Mouse (Mus musculus): ENCODE measurements at regions not wholly inside any gene's neighbourhood (a gene's known extent, or its start where the extent isn't known, plus 50 kb on each side); places are given as distances from the start of the nearest gene placed in this dataset.

DNA sequence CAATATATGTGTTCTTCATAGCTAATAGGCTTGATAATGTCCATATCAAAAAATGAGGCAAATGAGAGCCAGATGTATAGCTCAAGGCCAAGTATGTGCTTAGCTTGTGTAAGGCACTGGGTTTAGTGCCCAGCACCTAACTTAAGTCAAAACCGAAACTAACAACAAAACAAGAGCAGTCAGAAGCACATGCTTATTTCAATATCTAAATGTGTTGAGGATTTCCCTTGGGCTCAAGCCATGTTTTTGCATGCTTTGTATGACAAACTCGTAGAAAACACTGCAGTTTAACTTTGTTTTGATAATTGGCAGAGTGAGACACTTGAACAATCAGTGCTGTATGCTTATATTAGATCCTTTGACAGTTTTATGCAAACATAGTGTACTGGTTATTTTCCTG, 148.7 kb downstream of the Gm5447 start:
- no peak for TF ChIP-seq CTCF (IDR thresholded peaks at IDR 0.05; ENCODE audit: low read depth)
- TF ChIP-seq EP300 (IDR thresholded peaks at IDR 0.05; ENCODE audit: low read depth) = no peak
